Mouse (Mus musculus): ENCODE data around the gene Chchd3.

DNA sequence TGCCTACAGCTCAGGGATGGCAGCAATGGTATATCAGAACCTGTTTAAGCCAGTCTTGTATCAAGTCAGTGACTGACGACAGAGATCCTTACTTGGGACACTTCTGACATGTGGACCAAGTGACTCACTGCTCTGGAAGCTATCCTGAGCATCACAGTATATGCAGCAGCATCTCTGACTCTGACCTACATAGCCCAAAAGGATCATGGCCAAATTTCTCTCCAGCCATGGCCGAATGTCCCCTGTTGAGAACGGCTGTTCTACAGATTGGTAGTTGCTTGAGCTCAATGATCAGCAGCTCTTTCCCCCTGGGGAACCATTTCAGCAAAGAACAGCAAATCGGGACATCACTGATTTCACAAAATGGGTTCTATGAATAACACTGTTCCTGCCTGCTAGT lies 161.0 kb downstream of the Chchd3 start:
- no peak for TF ChIP-seq CTCF (conservative IDR thresholded peaks at IDR 0.05; ENCODE audit: insufficient read depth, insufficient read length, low read depth, low read length)
- no peak for TF ChIP-seq POLR2A (IDR thresholded peaks at IDR 0.05; ENCODE audit: low read depth, low read length)

Data from kidney, adult 2 months (tissue).